Comparison of ENCODE assay signal across 29 mouse cellular contexts in genomic region chr17:26052074-26052473, GRCm38 (mm10). TPM values are rescaled to one million over a fixed set of nuclear protein-coding genes. Genes with fewer than 3 reads are reported as not detected.
DNase-seq lines count a peak whose midpoint lies in the region; ATAC-seq and TF ChIP-seq lines count a peak whose summit lies in the region.
"Had no signal": no experiment of that assay in that cellular context is flagged by ENCODE, and none has a peak within 500 bp of the region (broad histone marks: within the 10 kb centered on the region; RNA-seq: fewer than 3 reads in every experiment).

No protein-coding gene starts in this region.

- H3K27ac ChIP-seq in gastrocnemius, adult 2 months, result peak overlapping the region; percentile 92
- H3K27ac ChIP-seq: embryonic facial prominence, embryonic 10.5 days; embryonic facial prominence, embryonic 13.5 days; forebrain, embryonic 12.5 days; forebrain, embryonic 15.5 days; heart, embryonic 15.5 days; hindbrain, embryonic 10.5 days; hindbrain, embryonic 13.5 days had no signal

- no peak for ATAC-seq in megakaryocyte progenitor cell, adult 5-6 weeks (replicated peaks; ENCODE audit: poor library complexity)
- ATAC-seq: activated CD4-positive, CD25-positive, alpha-beta regulatory T cell, adult 4 months; forebrain, embryonic 15.5 days had no signal

- TF ChIP-seq CTCF in gastrocnemius, adult 2 months (IDR thresholded peaks at IDR 0.05), result no peak

- no peak for DNase-seq in gastrocnemius, adult 2 months
- DNase-seq in gastrocnemius, postnatal 25 days, result no peak
- DNase-seq in kidney, adult 8-10 months, result peak; percentile 45 to 58
- no peak for DNase-seq in kidney, postnatal 10 days
- peak; percentile 38 to 64 for DNase-seq in kidney, postnatal 25 days
- DNase-seq in kidney, adult 18-20 months, result no peak
- DNase-seq in kidney, postnatal 36 days, result peak; percentile 51 to 57
- DNase-seq: adrenal gland, adult 8-10 months; adrenal gland, postnatal 25 days; cerebellum, adult 11-12 months; cerebellum, adult 8-10 months; cerebellum, postnatal 10 days; cerebellum, postnatal 36 days; embryo, embryonic 11 days; gastrocnemius, postnatal 14 days; heart, adult 18-20 months; heart, postnatal 10 days; heart, postnatal 36 days had no signal

- intact Hi-C loops in gastrocnemius, adult 2 months (cut with DNase I), result no loop called here

- H3K4me3 ChIP-seq in gastrocnemius, adult 2 months, result no peak overlapping the region
- H3K4me3 ChIP-seq: embryonic facial prominence, embryonic 10.5 days; embryonic facial prominence, embryonic 13.5 days; erythroblast, embryonic 14.5 days; forebrain, embryonic 12.5 days; forebrain, embryonic 15.5 days; heart, embryonic 12.5 days; heart, embryonic 15.5 days; hindbrain, embryonic 10.5 days; hindbrain, embryonic 13.5 days had no signal

RNA-seq across cellular contexts. Expression of gene Rab11fip3, which starts 17.3 kb away (rescaled TPM):
- total RNA-seq in gastrocnemius, adult 2 months (2021), result 10 to 100 TPM; 76.3 to 92.0 TPM
- total RNA-seq in gastrocnemius, postnatal 25 days (2021), result 10 to 100 TPM; 54.9 to 71.5 TPM
- 0.69 and 1.6 TPM in 2 replicates for total RNA-seq in megakaryocyte progenitor cell, adult 5-6 weeks (2015)
- total RNA-seq in megakaryocyte progenitor cell, adult 5-6 weeks (2017), result 0.83 and 1.9 TPM in 2 replicates

RNA-seq across cellular contexts. Expression of gene Decr2, which starts 38.1 kb away (rescaled TPM):
- 1 to 10 TPM; 2.1 to 3.0 TPM for total RNA-seq in gastrocnemius, adult 2 months (2021)
- 1 to 10 TPM; 2.8 to 3.2 TPM for total RNA-seq in gastrocnemius, postnatal 25 days (2021)
- 2.9 and 5.3 TPM in 2 replicates for total RNA-seq in megakaryocyte progenitor cell, adult 5-6 weeks (2015)
- 10.1 and 11.7 TPM in 2 replicates for total RNA-seq in megakaryocyte progenitor cell, adult 5-6 weeks (2017)

RNA-seq across cellular contexts. Expression of gene Nme4, which starts 43.3 kb away (rescaled TPM):
- total RNA-seq in gastrocnemius, adult 2 months (2021), result 1 to 10 TPM; 1.6 to 2.5 TPM
- 1 to 10 TPM; 1.2 to 1.7 TPM for total RNA-seq in gastrocnemius, postnatal 25 days (2021)
- 46.5 and 47.1 TPM in 2 replicates for total RNA-seq in megakaryocyte progenitor cell, adult 5-6 weeks (2015)
- total RNA-seq in megakaryocyte progenitor cell, adult 5-6 weeks (2017), result 42.7 and 45.4 TPM in 2 replicates

Comparison
In these comparisons a context has a peak if more than half of its experiments do, and no peak if none do; other contexts are left out.
1. DNase-seq: peak in kidney, adult 8-10 months (2 of 2), kidney, postnatal 25 days (2 of 2) and kidney, postnatal 36 days (2 of 2); none in gastrocnemius, adult 2 months (single experiment), gastrocnemius, postnatal 25 days (single experiment), kidney, postnatal 10 days (single experiment) and kidney, adult 18-20 months (single experiment).
2. RNA of gene Rab11fip3, which starts 17.3 kb away (total RNA-seq): 76.3 to 92.0 TPM in gastrocnemius, adult 2 months and 54.9 to 71.5 TPM in gastrocnemius, postnatal 25 days; 0.69 to 1.9 TPM in megakaryocyte progenitor cell, adult 5-6 weeks; every median in the first group is over 10 times any median in the second.
3. RNA of gene Nme4, which starts 43.3 kb away (total RNA-seq): 42.7 to 47.1 TPM in megakaryocyte progenitor cell, adult 5-6 weeks; 1.6 to 2.5 TPM in gastrocnemius, adult 2 months and 1.2 to 1.7 TPM in gastrocnemius, postnatal 25 days; every median in the first group is over 10 times any median in the second.